Mouse (Mus musculus): Measurements from ENCODE around the gene Cpa2.

The Cpa2 gene

GRCm38 (mm10) chr6:30547656-30548306, 6.4 kb downstream of the Cpa2 start:
- no peak for DNase-seq (ENCODE audit: low read depth, low spot score)

- DNase-seq (ENCODE audit: low read depth, low spot score): peak; percentile 65
Observed at GRCm38 (mm10) chr6:30549231-30549761, 7.9 kb downstream of the Cpa2 start.

GRCm38 (mm10) chr6:30550496-30551192, 9.3 kb downstream of the Cpa2 start:
- no peak for DNase-seq (ENCODE audit: low read depth, low spot score)

GRCm38 (mm10) chr6:30551193-30551515, 9.8 kb downstream of the Cpa2 start:
- no peak for DNase-seq (ENCODE audit: low read depth, low spot score)

GRCm38 (mm10) chr6:30551644-30552580, 10.5 kb downstream of the Cpa2 start:
- peak; percentile 55 for DNase-seq (ENCODE audit: low read depth, low spot score)

- no peak for DNase-seq (ENCODE audit: low read depth, low spot score)
Observed at GRCm38 (mm10) chr6:30552628-30553027, 11.2 kb downstream of the Cpa2 start.

GRCm38 (mm10) chr6:30553381-30554010, 12.1 kb downstream of the Cpa2 start:
- DNase-seq (ENCODE audit: low read depth, low spot score): no peak

GRCm38 (mm10) chr6:30554092-30554491, 12.7 kb downstream of the Cpa2 start:
- no peak for DNase-seq (ENCODE audit: low read depth, low spot score)

GRCm38 (mm10) chr6:30554621-30555170, 13.3 kb downstream of the Cpa2 start:
- no peak for DNase-seq (ENCODE audit: low read depth, low spot score)

- DNase-seq (ENCODE audit: low read depth, low spot score): peak; percentile 22
Observed at GRCm38 (mm10) chr6:30556080-30556479, 14.7 kb downstream of the Cpa2 start.

- no peak for DNase-seq (ENCODE audit: low read depth, low spot score)
Observed at GRCm38 (mm10) chr6:30559726-30560125, 18.3 kb downstream of the Cpa2 start.

- no peak for DNase-seq (ENCODE audit: low read depth, low spot score)
Observed at GRCm38 (mm10) chr6:30562132-30562531, 20.8 kb downstream of the Cpa2 start.

- DNase-seq (ENCODE audit: low read depth, low spot score): no peak
Observed at GRCm38 (mm10) chr6:30563575-30563974, 22.2 kb downstream of the Cpa2 start.

GRCm38 (mm10) chr6:30564051-30564450, 22.7 kb downstream of the Cpa2 start:
- DNase-seq (ENCODE audit: low read depth, low spot score): no peak

- no peak for DNase-seq (ENCODE audit: low read depth, low spot score)
Observed at GRCm38 (mm10) chr6:30568069-30568468, 26.7 kb downstream of the Cpa2 start, which contains the start of gene Cpa4. Gene Cpa4 (plus strand): TSS chr6:30568369.

GRCm38 (mm10) chr6:30569331-30569730, 27.9 kb downstream of the Cpa2 start:
- no peak for DNase-seq (ENCODE audit: low read depth, low spot score)

- DNase-seq (ENCODE audit: low read depth, low spot score): no peak
Observed at GRCm38 (mm10) chr6:30570012-30570411, 28.6 kb downstream of the Cpa2 start.

GRCm38 (mm10) chr6:30572456-30573311, 31.3 kb downstream of the Cpa2 start:
- peak; percentile 81 for DNase-seq (ENCODE audit: low read depth, low spot score)

GRCm38 (mm10) chr6:30573380-30573779, 32.0 kb downstream of the Cpa2 start:
- DNase-seq (ENCODE audit: low read depth, low spot score): no peak

- no peak for DNase-seq (ENCODE audit: low read depth, low spot score)
Observed at GRCm38 (mm10) chr6:30574945-30575344, 33.6 kb downstream of the Cpa2 start.
